Mouse (Mus musculus) induced T-regulatory cell, adult 2 months (primary cell): ENCODE measurements around the gene Ctla2b.
"Not testable (repeated sequence)": the region's sequence is repeated elsewhere in the genome, so short reads cannot be mapped to it uniquely, and the experiment has no call there.

ENCODE experiments used
- DNase-seq: peaks from one replicate; pipeline ENCODE4 v3.0.0-alpha.2; 2012; ENCODE audit warnings: low read depth

Gene Ctla2b

DNA sequence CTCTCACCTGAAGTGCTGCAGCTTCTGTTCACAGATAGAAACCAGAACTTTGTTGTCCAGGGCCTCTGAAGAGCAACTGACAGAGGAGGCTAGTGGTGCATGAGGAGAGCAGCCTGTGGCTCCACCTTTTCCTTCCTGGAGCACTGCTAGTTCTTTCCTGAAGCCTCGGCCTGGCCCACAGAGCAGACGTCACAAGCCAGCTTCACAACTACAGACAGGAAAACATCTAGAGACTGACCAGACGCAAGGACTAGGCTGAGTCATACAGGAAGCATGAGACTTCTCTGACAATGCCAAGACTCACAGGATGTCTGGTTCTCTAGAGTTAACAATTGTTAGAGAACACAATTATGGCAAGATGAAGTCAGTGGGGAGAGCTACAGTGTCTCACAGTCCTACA, at the start of gene Ctla2b:
Gene Ctla2b, minus strand, starts transcription at position 120 of the 400 bp plus-strand sequence.
- peak; percentile 51 for DNase-seq

DNA sequence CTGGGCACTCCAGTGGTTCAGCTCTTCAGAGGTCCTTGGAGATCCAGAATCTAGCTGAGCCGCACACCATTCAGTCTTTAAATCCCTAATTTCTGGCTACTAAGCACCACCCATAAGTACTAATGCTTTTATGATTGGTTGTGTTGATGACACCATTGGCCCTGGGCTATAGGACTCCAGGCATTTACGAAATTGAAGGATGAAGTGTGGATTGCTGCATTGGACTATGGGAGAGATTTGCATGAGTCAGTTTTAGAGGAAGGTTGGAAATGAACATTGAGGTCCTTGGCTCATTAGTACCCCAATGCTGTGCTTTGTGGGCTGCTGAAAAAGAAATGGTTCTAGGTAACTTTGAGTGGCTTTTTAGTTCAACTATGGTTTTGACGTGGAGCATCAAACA, 44.6 kb upstream of the Ctla2b start, which contains the start of gene Tpbpa:
Gene Tpbpa, minus strand, starts transcription at position 101 of the 400 bp plus-strand sequence.
- not testable (repeated sequence) for DNase-seq

DNA sequence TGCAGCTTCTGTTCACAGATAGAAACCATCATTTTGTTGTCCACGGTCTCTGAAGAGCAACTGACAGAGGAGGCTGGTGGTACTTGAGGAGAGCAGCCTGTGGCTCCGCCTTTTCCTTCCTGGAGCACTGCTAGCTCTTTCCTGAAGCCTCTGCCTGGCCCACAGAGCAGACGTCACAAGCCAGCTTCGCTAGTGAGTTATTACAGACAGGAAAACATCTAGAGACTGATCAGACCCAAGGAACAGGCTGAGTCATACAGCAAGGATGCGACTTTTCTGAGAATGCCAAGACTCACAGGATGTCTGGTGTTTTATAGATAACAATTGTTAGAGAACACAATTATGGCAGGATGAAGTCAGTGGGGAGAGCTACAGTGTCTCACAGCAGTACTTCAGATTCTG, 39.3 kb upstream of the Ctla2b start, which contains the start of the genes Gm49391 and Ctla2a:
Gene Gm49391, minus strand, starts transcription at position 72 of the 402 bp plus-strand sequence.
Gene Ctla2a, minus strand, starts transcription at position 126 of the 402 bp plus-strand sequence.
- peak; percentile 57 for DNase-seq

DNA sequence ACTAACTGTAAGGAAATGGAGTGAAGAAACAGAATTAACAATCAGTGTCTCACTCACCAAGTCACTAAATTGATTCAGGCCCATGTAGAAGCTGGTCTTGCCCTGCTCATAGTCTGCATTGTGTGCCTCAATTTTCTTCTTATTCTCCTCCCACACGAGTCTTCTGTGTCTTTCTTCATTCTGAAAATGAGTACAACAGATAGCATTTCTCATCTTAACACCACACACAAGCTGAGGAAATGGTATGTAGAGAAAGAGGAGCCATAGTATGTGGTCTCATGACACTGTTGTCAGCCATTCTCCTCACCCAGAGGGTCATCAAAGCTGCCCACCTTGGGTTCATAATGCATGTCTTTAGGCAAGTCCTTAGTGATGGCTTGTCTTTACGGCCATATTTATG, 38.2 kb upstream of the Ctla2b start, which contains the start of gene Gm49393:
Gene Gm49393, minus strand, starts transcription at position 101 of the 400 bp plus-strand sequence.
- DNase-seq, result not testable (repeated sequence)

DNA sequence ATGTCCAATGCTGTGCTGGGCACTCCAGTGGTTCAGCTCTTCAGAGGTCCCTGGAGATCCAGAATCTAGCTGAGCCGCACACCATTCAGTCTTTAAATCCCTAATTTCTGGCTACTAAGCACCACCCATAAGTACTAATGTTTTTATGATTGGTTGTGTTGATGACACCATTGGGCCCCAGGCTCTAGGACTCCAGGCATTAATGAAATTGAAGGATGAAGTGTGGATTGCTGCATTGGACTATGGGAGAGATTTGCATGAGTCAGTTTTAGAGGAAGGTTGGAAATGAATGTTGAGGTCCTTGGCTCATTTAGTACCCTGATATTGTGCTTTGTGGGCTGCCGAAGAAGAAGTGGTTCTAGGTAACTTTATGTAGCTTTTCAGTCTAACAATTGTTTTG, 7.5 kb upstream of the Ctla2b start, which contains the start of gene Tpbpb:
Gene Tpbpb, minus strand, starts transcription at position 101 of the 400 bp plus-strand sequence.
- DNase-seq, result not testable (repeated sequence)

DNA sequence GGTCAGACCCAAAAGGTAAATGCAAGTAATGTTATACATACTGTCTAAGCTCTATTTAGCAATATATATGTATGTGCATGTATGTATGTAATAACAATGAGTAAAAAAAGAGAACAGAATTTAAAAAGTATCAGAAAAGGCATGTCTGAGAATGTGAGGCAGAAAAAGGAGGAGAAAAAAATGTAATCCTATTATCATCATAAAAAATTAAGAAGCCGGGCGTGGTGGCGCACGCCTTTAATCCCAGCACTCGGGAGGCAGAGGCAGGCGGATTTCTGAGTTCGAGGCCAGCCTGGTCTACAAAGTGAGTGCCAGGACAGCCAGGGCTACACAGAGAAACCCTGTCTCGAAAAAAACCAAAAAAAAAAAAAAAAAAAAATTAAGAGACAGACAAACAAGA, 453 bp downstream of the Ctla2b start, which contains the start of gene Gm49392:
Gene Gm49392, minus strand, starts transcription at position 101 of the 400 bp plus-strand sequence.
- not testable (repeated sequence) for DNase-seq

DNA sequence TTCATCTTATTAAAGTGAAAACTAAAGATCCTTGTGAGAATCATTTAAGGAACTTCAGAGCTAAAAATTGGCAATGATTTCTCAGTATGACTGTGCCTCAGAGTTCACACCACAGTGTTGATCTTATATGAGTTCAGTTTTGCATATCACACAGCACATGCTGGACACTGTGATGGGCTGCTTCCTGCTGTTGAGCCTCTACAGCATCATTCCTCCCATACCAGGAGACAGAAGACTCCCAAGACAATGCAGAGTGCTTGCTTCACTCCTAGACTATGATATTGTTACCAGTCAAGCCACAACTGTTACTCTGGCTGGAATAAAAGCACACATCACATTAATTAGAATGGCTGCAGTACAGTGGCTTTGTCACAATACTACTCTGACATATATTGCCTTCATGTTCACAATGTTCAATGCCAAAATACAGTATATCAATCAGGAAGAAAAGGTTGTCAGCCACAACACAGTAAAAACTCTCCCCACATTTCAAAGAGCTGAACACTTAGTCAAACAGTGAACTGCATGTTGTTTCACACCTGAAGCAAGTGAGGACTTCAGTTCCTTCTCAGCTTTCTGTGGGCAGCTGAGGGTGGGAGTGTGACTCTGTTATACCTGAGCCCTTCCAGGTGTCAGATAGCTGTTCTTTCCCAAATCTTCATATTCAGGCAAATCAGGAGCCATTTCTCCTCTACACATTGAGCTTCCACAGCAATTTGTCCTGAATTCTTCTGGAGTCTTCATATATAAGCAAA, 1.7 kb downstream of the Ctla2b start:
- no peak for DNase-seq

DNA sequence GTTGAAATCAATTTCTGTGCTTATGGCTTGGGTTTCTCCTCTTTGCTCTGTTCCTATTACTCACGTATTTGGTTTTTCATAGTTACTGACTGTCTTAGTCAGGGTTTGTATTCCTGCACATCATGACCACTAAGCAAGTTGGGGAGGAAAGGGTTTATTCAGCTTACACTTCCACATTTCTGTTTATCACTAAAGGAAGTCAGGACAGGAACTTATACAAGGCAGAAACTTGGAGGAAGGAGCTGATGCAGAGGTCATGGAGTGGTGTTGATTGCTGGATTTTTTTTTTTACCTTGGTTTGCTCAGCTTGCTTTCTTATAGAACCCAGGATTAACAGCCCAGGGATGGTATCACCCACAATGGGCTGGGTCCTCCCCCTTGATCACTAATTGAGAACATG, 4.9 kb downstream of the Ctla2b start:
- DNase-seq, result no peak

DNA sequence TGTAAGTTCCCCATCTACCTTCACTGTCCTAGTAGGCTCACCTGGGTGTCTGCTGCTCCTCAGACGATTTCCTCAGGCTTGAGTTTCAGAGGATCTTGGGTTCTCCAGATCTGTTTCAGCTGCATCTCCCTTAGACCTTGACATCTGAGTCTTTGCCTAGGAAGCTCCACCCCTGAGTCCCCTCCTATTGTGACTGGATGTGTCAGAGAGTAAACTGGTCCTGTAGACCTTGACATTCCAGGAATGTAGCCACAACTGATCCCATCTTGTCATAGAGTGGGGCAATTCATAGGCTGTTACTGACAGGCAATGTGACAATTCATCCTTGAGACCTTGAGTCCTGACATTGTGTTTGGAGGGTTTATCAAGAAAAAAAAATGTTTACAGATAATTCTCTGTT, 33.0 kb downstream of the Ctla2b start, which contains the start of gene 4930486L24Rik:
Gene 4930486L24Rik, minus strand, starts transcription at position 195 of the 400 bp plus-strand sequence.
- no peak for DNase-seq

DNA sequence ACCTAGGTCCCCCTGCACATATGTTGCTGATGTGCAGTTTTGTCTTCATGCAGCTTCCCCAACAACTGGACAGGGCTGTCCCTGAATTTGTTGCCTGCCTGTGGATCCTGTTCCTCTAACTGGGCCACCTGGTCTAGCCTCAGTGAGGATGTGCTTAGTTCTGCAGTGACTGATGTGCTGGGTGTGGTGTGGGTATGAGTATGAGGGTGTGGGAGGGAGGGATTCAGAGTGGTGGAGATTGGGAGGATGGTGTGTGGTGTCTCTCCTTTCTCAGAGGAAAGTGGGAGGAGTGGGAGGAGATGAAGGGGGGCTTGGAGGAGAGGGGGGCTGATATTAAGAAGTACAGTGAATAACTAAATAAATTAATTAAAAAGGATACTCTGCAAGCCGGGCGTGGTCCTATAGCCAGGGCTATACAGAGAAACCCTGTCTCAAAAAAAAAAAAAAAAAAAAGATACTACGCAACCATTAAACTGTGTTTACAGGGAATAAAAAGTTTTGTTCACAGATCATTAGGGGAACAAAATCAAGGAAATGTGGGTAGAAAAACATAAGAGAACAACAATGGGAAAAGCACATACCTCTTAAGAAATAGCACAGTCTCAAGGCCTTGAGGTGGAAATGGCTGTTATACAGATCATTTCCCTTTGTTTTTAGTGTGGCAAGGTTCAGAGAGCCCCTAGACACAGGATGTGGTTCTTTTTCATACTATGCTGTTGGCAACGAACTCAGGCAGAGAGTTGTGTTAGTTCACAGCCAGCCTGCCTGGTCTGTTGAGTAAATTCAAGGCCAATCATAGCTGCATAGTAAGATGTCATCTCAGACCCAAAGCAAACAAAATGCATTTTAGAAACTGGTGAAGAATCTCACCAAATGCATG, 48.8 kb downstream of the Ctla2b start:
- DNase-seq, result peak; percentile 57
